Mouse (Mus musculus) heart, embryonic 13.5 days (tissue): ENCODE measurements around the gene Scnn1a. TPM values are rescaled to one million over a fixed set of nuclear protein-coding genes. Genes with fewer than 3 reads are reported as not detected.

Experiments used
- ATAC-seq: fragments of 200-750 bp; cut with Nextera tagmentation; 2 replicates; pipeline ENCODE4 v1.8.0; 2017; ENCODE audit warnings: moderate TSS enrichment; ENCODE audit not compliant: insufficient number of reproducible peaks, low FRiP score, low TSS enrichment; ENCODE audit errors: extremely low read depth
- H3K27ac ChIP-seq: fragments of 300-500 bp; sonication (generic); replicated peaks from 2 replicates; pipeline ENCODE4 v1.5.1; 2015; ENCODE audit warnings: moderate library complexity, mild to moderate bottlenecking, inconsistent platforms
- H3K27me3 ChIP-seq: fragments of 300-500 bp; sonication (generic); replicated peaks from 2 replicates; pipeline ENCODE4 v1.6.1; 2015; ENCODE audit warnings: mild to moderate bottlenecking, inconsistent platforms
- H3K36me3 ChIP-seq: fragments of 300-500 bp; sonication (generic); 2 replicates; pipeline ENCODE4 v1.6.1; 2015; ENCODE audit warnings: mild to moderate bottlenecking, inconsistent platforms
- H3K4me1 ChIP-seq: fragments of 300-500 bp; sonication (generic); 2 replicates; pipeline ENCODE4 v1.6.1; 2015; ENCODE audit warnings: inconsistent platforms
- H3K4me2 ChIP-seq: fragments of 300-500 bp; sonication (generic); 2 replicates; pipeline ENCODE4 v1.6.1; 2015; ENCODE audit warnings: inconsistent platforms, mild to moderate bottlenecking, moderate library complexity
- H3K4me3 ChIP-seq: fragments of 300-500 bp; sonication (generic); 2 replicates; pipeline ENCODE4 v1.5.1; 2015; ENCODE audit warnings: moderate library complexity, mild to moderate bottlenecking, inconsistent platforms
- H3K9ac ChIP-seq: fragments of 300-500 bp; sonication (generic); 2 replicates; pipeline ENCODE4 v1.6.1; 2015; ENCODE audit warnings: inconsistent platforms, mild to moderate bottlenecking, moderate library complexity
- H3K9me3 ChIP-seq: fragments of 300-500 bp; sonication (generic); 2 replicates; pipeline ENCODE4 v1.6.1; 2016; ENCODE audit warnings: inconsistent platforms
- WGBS: fragments of 180-500 bp; shearing (Covaris S2); methylation state at CpG from one replicate; pipeline ENCODE4 v1.1.7; 2015; ENCODE audit warnings: mixed read lengths; 5-methylcytosine and 5-hydroxymethylcytosine counted together
- polyA plus RNA-seq: library from polyadenylated mRNA; unstranded; fragments of >200 nt; fragmentation: Nextera tagmentation; extraction: Ambion mirVana; gene quantifications from 2 replicates; pipeline ENCODE4 v1.2.1, GENCODE M21; 2015

Scnn1a gene
- polyA plus RNA-seq, 1 experiment from 2014 or later: 0.63 TPM

GRCm38 (mm10) chr6:125344866-125345265 is 24.4 kb downstream of the Scnn1a start:
- ATAC-seq: no peak
- 48% methylated on average over 4 of the region's 4 CpGs for WGBS

GRCm38 (mm10) chr6:125345625-125346024 is 25.2 kb downstream of the Scnn1a start:
- H3K9me3 ChIP-seq: no peaks in the 10 kb centered on the region
- no peaks in the 10 kb centered on the region; the same call in none of the 2 replicates for H3K27me3 ChIP-seq
- 55% methylated on average over 1 of the region's 1 CpGs for WGBS
- H3K27ac ChIP-seq: no peak overlapping the region
- H3K9ac ChIP-seq: no peak overlapping the region
- no peak overlapping the region for H3K4me3 ChIP-seq
- ATAC-seq: no peak
- H3K4me2 ChIP-seq: no peak overlapping the region
- H3K4me1 ChIP-seq: peaks cover 30% of the 10 kb centered on the region
- no peaks in the 10 kb centered on the region for H3K36me3 ChIP-seq

More at GRCm38 (mm10) chr6:125344866-125345265, 24.4 kb downstream of the Scnn1a start:
- Histone ChIP-seq H3K4me1 (peaks cover 28% of the 10 kb centered on the region), H3K4me2 (no peak overlapping the region), H3K9me3 (no peaks in the 10 kb centered on the region), H3K27ac (no peak overlapping the region), H3K9ac (no peak overlapping the region), H3K4me3 (no peak overlapping the region), H3K27me3 (no peaks in the 10 kb centered on the region; the same call in none of the 2 replicates), H3K36me3 (no peaks in the 10 kb centered on the region)

GRCm38 (mm10) chr6:125346029-125346428 is 25.6 kb downstream of the Scnn1a start:
- H3K4me2 ChIP-seq: no peak overlapping the region
- no peak for ATAC-seq
- no peaks in the 10 kb centered on the region for H3K36me3 ChIP-seq
- 55% methylated on average over 2 of the region's 2 CpGs for WGBS
- H3K9me3 ChIP-seq: no peaks in the 10 kb centered on the region
- no peak overlapping the region for H3K9ac ChIP-seq
- H3K27me3 ChIP-seq: no peaks in the 10 kb centered on the region; the same call in none of the 2 replicates
- peaks cover 30% of the 10 kb centered on the region for H3K4me1 ChIP-seq
- no peak overlapping the region for H3K27ac ChIP-seq
- H3K4me3 ChIP-seq: no peak overlapping the region

GRCm38 (mm10) chr6:125348721-125349574 is 28.5 kb downstream of the Scnn1a start, which contains the start of gene Tnfrsf1a:
Gene Tnfrsf1a, plus strand, starts transcription at chr6:125349362.
- 8% methylated on average over 22 of the region's 22 CpGs for WGBS
- Histone ChIP-seq H3K4me1 (peaks cover 57% of the 10 kb centered on the region), H3K4me2 (peak within 1 kb of the TSS; percentile 90), H3K4me3 (peak within 1 kb of the TSS; percentile 84), H3K27ac (peak within 1 kb of the TSS; percentile 90), H3K9me3 (no peaks in the 10 kb centered on the region), H3K27me3 (no peaks in the 10 kb centered on the region; the same call in 1 of the 2 replicates), H3K9ac (peak within 1 kb of the TSS; percentile 95), H3K36me3 (0 out of 2 replicates have a peak, but pooled peaks cover 2% of the 10 kb centered on the region)
- ATAC-seq: 0 out of 2 replicates have a peak, but pooled peaks have one; percentile 10

- H3K36me3 ChIP-seq: 0 out of 2 replicates have a peak, but pooled peaks cover 2% of the 10 kb centered on the region
- peak overlapping the region; percentile 90 for H3K4me2 ChIP-seq
- peak; percentile 71 for ATAC-seq
- H3K27me3 ChIP-seq: no peaks in the 10 kb centered on the region; the same call in 1 of the 2 replicates
- H3K4me1 ChIP-seq: peaks cover 61% of the 10 kb centered on the region
- peak overlapping the region; percentile 90 for H3K27ac ChIP-seq
- peak overlapping the region; percentile 84 for H3K4me3 ChIP-seq
- H3K9ac ChIP-seq: peak overlapping the region; percentile 95
- H3K9me3 ChIP-seq: no peaks in the 10 kb centered on the region
- WGBS: under 1% methylated on average over 27 of the region's 27 CpGs
Measured at GRCm38 (mm10) chr6:125349575-125350230, 29.2 kb downstream of the Scnn1a start.

- H3K27ac ChIP-seq: peak overlapping the region; percentile 90
- H3K36me3 ChIP-seq: 0 out of 2 replicates have a peak, but pooled peaks cover 2% of the 10 kb centered on the region
- no peaks in the 10 kb centered on the region for H3K27me3 ChIP-seq
- peak overlapping the region; percentile 90 for H3K4me2 ChIP-seq
- ATAC-seq: no peak
- peak overlapping the region; percentile 84 for H3K4me3 ChIP-seq
- H3K4me1 ChIP-seq: peaks cover 68% of the 10 kb centered on the region
- no peaks in the 10 kb centered on the region for H3K9me3 ChIP-seq
- WGBS: 14% methylated on average over 20 of the region's 20 CpGs
- H3K9ac ChIP-seq: peak overlapping the region; percentile 95
Measured at GRCm38 (mm10) chr6:125350231-125350994, 30.0 kb downstream of the Scnn1a start.

- WGBS: 82% methylated on average over 2 of the region's 2 CpGs
- 0 out of 2 replicates have a peak, but pooled peaks cover 2% of the 10 kb centered on the region for H3K36me3 ChIP-seq
- H3K9me3 ChIP-seq: no peaks in the 10 kb centered on the region
- H3K4me2 ChIP-seq: peak overlapping the region; percentile 90
- H3K27me3 ChIP-seq: no peaks in the 10 kb centered on the region
- ATAC-seq: no peak
- peak overlapping the region; percentile 90; the same call in 1 of the 2 replicates for H3K27ac ChIP-seq
- H3K4me1 ChIP-seq: peaks cover 74% of the 10 kb centered on the region
- H3K4me3 ChIP-seq: peak overlapping the region; percentile 84
- H3K9ac ChIP-seq: peak overlapping the region; percentile 95
Measured at GRCm38 (mm10) chr6:125350995-125351324, 30.5 kb downstream of the Scnn1a start.

GRCm38 (mm10) chr6:125351368-125352045 is 31.0 kb downstream of the Scnn1a start:
- ATAC-seq: no peak
- Histone ChIP-seq H3K27ac (peak overlapping the region; percentile 8; the same call in 1 of the 2 replicates), H3K9me3 (no peaks in the 10 kb centered on the region), H3K4me1 (peaks cover 79% of the 10 kb centered on the region), H3K9ac (peak overlapping the region; percentile 95; the same call in 1 of the 2 replicates), H3K36me3 (0 out of 2 replicates have a peak, but pooled peaks cover 2% of the 10 kb centered on the region), H3K4me2 (peak overlapping the region; percentile 90), H3K4me3 (peak overlapping the region; percentile 84), H3K27me3 (no peaks in the 10 kb centered on the region)
- 50% methylated on average over 8 of the region's 8 CpGs for WGBS

GRCm38 (mm10) chr6:125352046-125352384 is 31.6 kb downstream of the Scnn1a start:
- Histone ChIP-seq H3K4me3 (no peak overlapping the region; the same call in 1 of the 2 replicates), H3K4me1 (peaks cover 81% of the 10 kb centered on the region)

GRCm38 (mm10) chr6:125352811-125353210 is 32.4 kb downstream of the Scnn1a start:
- Histone ChIP-seq H3K27me3 (no peaks in the 10 kb centered on the region; the same call in 1 of the 2 replicates), H3K9me3 (no peaks in the 10 kb centered on the region), H3K4me2 (peak overlapping the region; percentile 90; the same call in 1 of the 2 replicates), H3K4me1 (peaks cover 81% of the 10 kb centered on the region), H3K36me3 (peaks cover 11% of the 10 kb centered on the region), H3K27ac (0 out of 2 replicates have a peak overlapping the region, but pooled peaks have one; percentile 42), H3K9ac (0 out of 2 replicates have a peak overlapping the region, but pooled peaks have one; percentile 40), H3K4me3 (no peak overlapping the region)
- no peak for ATAC-seq
- 53% methylated on average over 4 of the region's 4 CpGs for WGBS

More at GRCm38 (mm10) chr6:125352046-125352384, 31.6 kb downstream of the Scnn1a start:
- H3K4me2 ChIP-seq: peak overlapping the region; percentile 90
- ATAC-seq: no peak
- no peaks in the 10 kb centered on the region for H3K9me3 ChIP-seq
- 0 out of 2 replicates have a peak overlapping the region, but pooled peaks have one; percentile 8 for H3K27ac ChIP-seq
- H3K36me3 ChIP-seq: peaks cover 3% of the 10 kb centered on the region
- H3K9ac ChIP-seq: no peak overlapping the region
- H3K27me3 ChIP-seq: no peaks in the 10 kb centered on the region
- WGBS: 56% methylated on average over 5 of the region's 5 CpGs
